Mouse (Mus musculus) limb, embryonic 11.5 days (tissue): ENCODE measurements around the gene Fam240a. TPM values are rescaled to one million over a fixed set of nuclear protein-coding genes. Genes with fewer than 3 reads are reported as not detected.

Experiments
- ATAC-seq: fragments of 200-750 bp; cut with Nextera tagmentation; 2 replicates; pipeline ENCODE4 v1.8.0; 2017; ENCODE audit warnings: low read depth; ENCODE audit not compliant: insufficient number of reproducible peaks, low FRiP score, low TSS enrichment
- DNase-seq: peaks from one replicate; pipeline ENCODE4 v3.0.0-alpha.2; 2015; ENCODE audit warnings: low spot score
- H3K27ac ChIP-seq: fragments of 300-500 bp; sonication (generic); replicated peaks from 2 replicates; pipeline ENCODE4 v1.5.1; 2014; ENCODE audit warnings: low read depth, mild to moderate bottlenecking, low read length
- H3K27me3 ChIP-seq: fragments of 300-500 bp; sonication (generic); 2 replicates; pipeline ENCODE4 v1.6.1; 2014; ENCODE audit warnings: mild to moderate bottlenecking, low read length, mixed read lengths; ENCODE audit not compliant: control insufficient read depth, insufficient read depth
- H3K36me3 ChIP-seq: fragments of 300-500 bp; sonication (generic); 2 replicates; pipeline ENCODE4 v1.6.1; 2014; ENCODE audit warnings: mild to moderate bottlenecking, low read length, moderate library complexity, mixed read lengths; ENCODE audit not compliant: control insufficient read depth, insufficient read depth
- H3K4me1 ChIP-seq: fragments of 300-500 bp; sonication (generic); 2 replicates; pipeline ENCODE4 v1.6.1; 2014; ENCODE audit warnings: low read length, mixed read lengths; ENCODE audit not compliant: control insufficient read depth, insufficient read depth
- H3K4me2 ChIP-seq: fragments of 300-500 bp; sonication (generic); 2 replicates; pipeline ENCODE4 v1.6.1; 2014; ENCODE audit warnings: low read depth, mild to moderate bottlenecking, moderate library complexity; ENCODE audit not compliant: severe bottlenecking
- H3K4me3 ChIP-seq: fragments of 300-500 bp; sonication (generic); 2 replicates; pipeline ENCODE4 v1.5.1; 2014; ENCODE audit warnings: low read depth, low read length
- H3K9ac ChIP-seq: fragments of 300-500 bp; sonication (generic); 2 replicates; pipeline ENCODE4 v1.6.1; 2014; ENCODE audit warnings: mild to moderate bottlenecking, low read length
- H3K9me3 ChIP-seq: fragments of 300-500 bp; sonication (generic); 2 replicates; pipeline ENCODE4 v1.6.1; 2016; ENCODE audit warnings: low read length; ENCODE audit not compliant: control insufficient read depth
- WGBS: fragments of 180-500 bp; shearing (Covaris S2); extraction: QIAGEN DNeasy Blood & Tissue Kit; methylation state at CpG from one replicate; pipeline ENCODE4 v1.1.7; 2014; 5-methylcytosine and 5-hydroxymethylcytosine counted together
- polyA plus RNA-seq: library from polyadenylated mRNA; unstranded; fragments of >200 nt; fragmentation: Nextera tagmentation; extraction: Ambion mirVana; gene quantifications from 2 replicates; pipeline ENCODE4 v1.2.1, GENCODE M21; 2014

Fam240a gene
- not detected in 2 replicates for polyA plus RNA-seq

DNA sequence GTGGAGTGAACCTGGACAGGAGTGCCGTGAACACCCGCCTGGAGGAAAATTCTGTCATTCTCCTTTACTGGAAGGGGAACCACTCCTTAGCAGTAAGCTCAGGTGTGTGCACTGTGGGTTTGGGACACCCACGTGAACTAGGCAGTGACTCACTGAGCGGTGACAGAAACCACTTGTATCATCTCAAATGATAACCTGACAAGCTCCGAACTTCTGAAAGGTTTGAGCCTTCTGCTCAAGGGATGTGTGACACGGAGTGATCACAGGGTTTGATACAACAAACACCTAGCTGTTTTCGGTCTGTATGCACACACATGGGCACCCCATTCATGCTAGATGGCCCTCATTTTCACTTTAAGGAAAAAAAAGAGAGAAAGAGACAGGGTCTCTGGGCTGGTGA, at the start of gene Fam240a:
Fam240a (minus strand) TSS at position 76 of the 400 bp plus-strand sequence.
- 90% methylated on average over 7 of the region's 7 CpGs for WGBS
- Histone ChIP-seq H3K27ac (no peak within 1 kb of the TSS), H3K4me2 (no peak within 1 kb of the TSS), H3K36me3 (no peaks in the 10 kb centered on the region), H3K4me3 (no peak within 1 kb of the TSS), H3K9me3 (no peaks in the 10 kb centered on the region), H3K9ac (no peak within 1 kb of the TSS), H3K27me3 (no peaks in the 10 kb centered on the region), H3K4me1 (no peaks in the 10 kb centered on the region)
- ATAC-seq = no peak
- no peak for DNase-seq

DNA sequence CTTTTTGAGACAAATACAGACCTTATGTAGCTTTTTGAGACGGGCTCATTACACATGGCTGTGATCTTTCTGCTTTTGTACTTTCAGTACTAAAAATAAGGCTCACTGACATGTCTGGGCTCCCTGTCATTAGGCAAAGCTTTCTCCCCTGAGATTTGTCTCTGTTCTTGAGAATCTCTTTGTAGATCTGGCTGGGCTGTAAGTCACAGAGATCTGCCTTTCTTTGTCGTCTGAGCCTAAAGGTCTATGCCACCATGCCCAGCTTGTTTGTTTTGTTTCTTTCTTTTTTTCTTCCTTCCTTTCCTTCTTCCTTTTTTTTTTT, 49.2 kb upstream of the Fam240a start:
- ATAC-seq (no peak), DNase-seq (no peak)
- no peaks in the 10 kb centered on the region for H3K9me3 ChIP-seq
- no peak overlapping the region for H3K4me3 ChIP-seq
- H3K9ac ChIP-seq = no peak overlapping the region
- no peaks in the 10 kb centered on the region for H3K27me3 ChIP-seq
- no peaks in the 10 kb centered on the region for H3K36me3 ChIP-seq
- H3K27ac ChIP-seq = no peak overlapping the region
- 77% methylated on average over 2 of the region's 2 CpGs for WGBS
- H3K4me1 ChIP-seq = no peaks in the 10 kb centered on the region
- H3K4me2 ChIP-seq = no peak overlapping the region

DNA sequence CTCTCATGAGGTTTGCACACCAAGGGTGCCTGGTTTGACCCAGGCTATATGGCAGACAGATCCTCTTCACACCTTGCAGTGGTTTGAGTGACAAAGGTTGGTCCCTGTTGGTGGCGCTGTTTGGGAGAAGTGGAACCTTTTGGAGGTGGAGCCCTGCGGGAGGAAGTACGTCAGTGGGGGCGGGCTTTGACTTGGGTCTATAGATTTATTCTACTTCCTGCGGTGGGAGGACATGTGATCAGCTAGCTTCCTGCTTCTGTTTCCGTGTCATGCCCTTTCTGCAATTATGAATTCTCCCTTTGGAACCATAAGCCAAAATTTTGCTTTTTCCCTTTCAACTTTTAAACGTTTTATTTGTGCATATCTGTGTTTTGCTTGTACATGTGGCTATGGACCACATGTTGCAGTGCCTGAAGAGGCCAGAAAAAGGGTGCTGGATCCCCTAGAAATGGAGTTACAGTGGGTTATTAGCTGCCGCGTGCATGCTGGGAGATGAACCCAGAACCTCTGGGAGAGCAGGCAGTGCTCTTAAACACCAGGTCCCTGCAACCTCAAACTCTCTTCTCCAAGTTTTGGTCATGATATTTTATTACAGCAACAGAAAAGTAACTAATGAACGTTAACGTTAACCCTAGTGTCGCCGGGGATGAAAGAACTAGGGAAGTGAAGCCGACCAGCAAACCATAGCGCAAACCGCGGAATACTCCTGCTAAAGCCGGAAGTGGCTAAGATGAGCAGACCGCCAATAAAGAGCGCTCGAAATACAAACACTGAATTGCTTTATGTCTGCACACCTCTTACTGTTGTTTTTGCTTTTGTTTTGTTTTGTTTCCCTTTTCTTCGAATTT, 48.6 kb upstream of the Fam240a start:
- no peak for ATAC-seq
- Histone ChIP-seq H3K4me2 (no peak overlapping the region), H3K4me1 (no peaks in the 10 kb centered on the region), H3K4me3 (no peak overlapping the region), H3K27ac (no peak overlapping the region), H3K36me3 (no peaks in the 10 kb centered on the region), H3K9me3 (no peaks in the 10 kb centered on the region), H3K9ac (no peak overlapping the region), H3K27me3 (no peaks in the 10 kb centered on the region)
- DNase-seq = no peak
- WGBS = 89% methylated on average over 22 of the region's 22 CpGs

DNA sequence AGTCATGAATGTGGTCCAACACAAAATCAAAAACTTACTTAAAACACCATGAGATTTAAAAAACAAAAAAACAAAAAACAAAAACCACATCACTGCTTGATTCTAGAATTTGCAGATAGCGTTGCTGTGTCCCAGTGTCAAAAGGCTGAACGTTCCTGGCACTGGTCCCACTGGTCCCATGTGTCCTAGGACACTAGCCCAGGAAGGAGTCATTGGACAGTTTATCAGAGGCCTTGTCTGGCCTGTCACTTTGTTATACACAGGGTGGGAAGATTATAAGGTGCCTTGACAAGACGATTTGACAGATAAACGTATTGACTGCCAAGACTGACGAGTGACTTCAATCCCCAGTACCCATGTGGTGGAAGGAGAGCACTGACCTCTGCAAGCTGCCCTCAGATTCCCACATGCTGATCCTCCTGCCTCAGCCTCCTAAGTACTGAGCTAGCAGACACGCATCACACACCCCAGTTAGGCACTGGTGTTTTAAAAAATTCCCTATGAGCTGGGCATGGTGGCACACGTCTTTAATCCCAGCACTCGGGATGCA, 47.0 kb upstream of the Fam240a start:
- H3K27ac ChIP-seq = no peak overlapping the region
- H3K4me1 ChIP-seq = no peaks in the 10 kb centered on the region
- H3K9me3 ChIP-seq = no peaks in the 10 kb centered on the region
- H3K27me3 ChIP-seq = no peaks in the 10 kb centered on the region
- DNase-seq = no peak
- H3K9ac ChIP-seq = no peak overlapping the region
- WGBS = 91% methylated on average over 8 of the region's 8 CpGs
- no peak for ATAC-seq
- no peak overlapping the region for H3K4me3 ChIP-seq
- no peak overlapping the region for H3K4me2 ChIP-seq
- H3K36me3 ChIP-seq = no peaks in the 10 kb centered on the region

DNA sequence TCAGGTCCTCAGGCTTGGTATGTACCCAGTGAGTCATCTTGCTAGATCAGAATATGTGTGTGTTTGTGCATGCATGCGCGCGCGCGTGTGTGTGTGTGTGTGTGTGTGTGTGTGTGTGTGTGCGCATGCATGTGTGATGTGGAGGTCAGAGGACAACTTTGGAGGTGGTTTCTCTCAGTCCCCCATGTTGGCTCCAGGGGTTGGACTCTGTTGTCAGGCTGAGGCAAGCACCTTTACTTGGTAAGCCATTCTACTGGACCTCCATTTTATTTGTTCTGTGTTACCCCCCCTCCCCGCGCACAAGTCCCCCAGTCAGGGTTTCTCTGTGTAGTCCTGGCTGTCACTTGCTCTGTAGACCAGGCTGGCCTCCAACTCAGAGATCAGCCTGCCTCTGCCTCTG, 44.7 kb upstream of the Fam240a start:
- H3K4me1 ChIP-seq = no peaks in the 10 kb centered on the region
- no peaks in the 10 kb centered on the region for H3K27me3 ChIP-seq
- H3K4me3 ChIP-seq = no peak overlapping the region
- H3K9ac ChIP-seq = no peak overlapping the region
- DNase-seq (no peak), ATAC-seq (no peak)
- no peaks in the 10 kb centered on the region for H3K36me3 ChIP-seq
- H3K9me3 ChIP-seq = no peaks in the 10 kb centered on the region
- no peak overlapping the region for H3K27ac ChIP-seq
- H3K4me2 ChIP-seq = no peak overlapping the region
- over 99% methylated on average over 8 of the region's 8 CpGs for WGBS

DNA sequence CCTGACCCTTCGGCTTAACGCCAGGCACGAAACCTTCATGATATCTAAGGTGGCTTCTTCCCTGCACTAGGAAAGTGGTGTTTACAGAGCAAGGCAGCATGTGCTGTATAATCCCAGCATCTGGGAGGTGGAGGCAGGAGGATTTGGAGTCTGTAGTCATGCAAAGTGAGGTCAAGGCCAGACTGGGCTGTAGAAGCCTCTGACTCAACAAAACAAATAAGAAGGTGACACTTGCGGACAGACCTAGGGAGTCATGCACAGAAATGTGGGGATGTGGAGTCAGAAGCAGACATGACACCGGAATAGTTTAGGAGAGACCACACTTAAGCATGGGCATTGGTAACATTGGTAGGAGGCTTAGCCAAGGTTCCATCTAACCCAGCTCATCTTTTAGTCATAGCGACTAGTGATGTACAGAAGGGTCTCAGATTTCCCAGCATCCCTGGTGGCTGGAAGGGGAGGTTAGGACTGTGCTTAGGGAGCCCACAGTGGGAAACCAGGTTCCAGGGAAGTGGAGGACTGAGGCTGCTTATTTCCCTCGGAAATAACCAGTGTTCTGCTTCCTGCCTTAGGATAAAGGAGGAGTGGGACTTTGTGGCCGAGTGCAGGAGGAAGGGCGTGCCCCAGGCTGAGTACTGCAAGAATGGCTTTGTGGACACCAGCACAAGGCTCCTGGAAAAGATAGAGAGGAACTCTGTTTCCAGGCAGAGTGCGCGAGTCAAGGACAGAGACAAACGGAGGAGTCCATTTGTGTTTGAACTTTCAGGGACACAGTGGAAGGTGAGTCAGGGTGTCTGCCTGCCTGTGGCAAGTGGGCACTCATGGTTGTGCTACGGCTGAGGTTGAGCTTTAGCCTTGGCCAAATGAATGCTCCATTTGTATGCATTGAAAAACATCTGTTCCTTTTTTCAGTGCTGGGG, 43.8 kb upstream of the Fam240a start:
- no peak overlapping the region for H3K27ac ChIP-seq
- H3K4me1 ChIP-seq = no peaks in the 10 kb centered on the region
- DNase-seq (no peak), ATAC-seq (no peak)
- H3K4me3 ChIP-seq = no peak overlapping the region
- no peaks in the 10 kb centered on the region for H3K36me3 ChIP-seq
- no peak overlapping the region for H3K9ac ChIP-seq
- no peaks in the 10 kb centered on the region for H3K9me3 ChIP-seq
- no peaks in the 10 kb centered on the region for H3K27me3 ChIP-seq
- 89% methylated on average over 13 of the region's 13 CpGs for WGBS
- H3K4me2 ChIP-seq = no peak overlapping the region

DNA sequence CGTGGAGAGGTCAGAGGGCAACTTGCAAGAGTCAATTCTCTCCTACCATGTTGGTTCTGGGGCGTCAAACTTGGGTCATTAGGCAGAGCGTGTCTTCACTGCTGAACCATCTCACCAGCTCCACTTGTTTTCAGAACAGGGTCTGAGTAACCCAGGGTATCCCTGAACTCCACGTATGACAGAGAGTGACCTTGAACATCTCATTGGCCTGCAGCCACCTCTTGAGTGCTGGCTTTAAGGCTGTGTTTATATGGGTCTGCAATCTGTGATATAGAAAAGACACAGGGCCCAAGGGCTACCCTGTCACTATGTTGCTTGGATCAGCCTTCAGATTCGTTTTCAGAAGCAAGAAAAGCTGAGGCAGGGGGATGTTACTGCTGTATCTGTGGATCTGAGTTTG, 43.0 kb upstream of the Fam240a start:
- H3K4me3 ChIP-seq = no peak overlapping the region
- WGBS = 85% methylated on average over 5 of the region's 5 CpGs
- H3K36me3 ChIP-seq = no peaks in the 10 kb centered on the region

DNA sequence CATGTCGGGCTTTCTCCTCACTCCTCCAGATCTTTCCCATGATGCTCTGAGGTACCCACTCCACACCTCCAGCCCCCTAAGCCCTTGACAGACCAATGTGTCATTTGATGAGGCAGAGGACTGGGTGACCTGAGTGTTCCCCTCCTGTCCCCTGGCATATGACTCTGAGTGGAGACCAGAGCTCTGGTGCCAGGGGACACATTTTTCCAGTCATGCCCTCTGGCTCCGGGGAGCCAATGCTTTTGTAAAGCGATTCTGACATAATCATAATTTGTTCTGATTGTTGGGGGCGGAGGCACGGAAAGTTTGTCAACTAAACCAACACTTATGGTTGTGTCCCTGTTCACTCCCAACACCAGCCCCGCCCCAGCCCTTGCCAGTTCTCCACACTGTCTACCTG, 39.3 kb upstream of the Fam240a start:
- H3K4me2 ChIP-seq = no peak overlapping the region
- H3K9me3 ChIP-seq = no peaks in the 10 kb centered on the region
- no peak overlapping the region for H3K27ac ChIP-seq
- H3K27me3 ChIP-seq = peaks cover 16% of the 10 kb centered on the region
- no peaks in the 10 kb centered on the region for H3K36me3 ChIP-seq
- no peaks in the 10 kb centered on the region for H3K4me1 ChIP-seq
- no peak overlapping the region for H3K9ac ChIP-seq
- ATAC-seq = no peak
- WGBS = 85% methylated on average over 6 of the region's 6 CpGs
- H3K4me3 ChIP-seq = no peak overlapping the region
- no peak for DNase-seq

More for the DNA sequence above, 43.0 kb upstream of the Fam240a start:
- no peak overlapping the region for H3K27ac ChIP-seq
- H3K9me3 ChIP-seq = no peaks in the 10 kb centered on the region
- H3K9ac ChIP-seq = no peak overlapping the region
- H3K4me1 ChIP-seq = no peaks in the 10 kb centered on the region
- ATAC-seq (no peak), DNase-seq (no peak)
- H3K27me3 ChIP-seq = 0 out of 2 replicates have a peak, but pooled peaks cover 6% of the 10 kb centered on the region
- no peak overlapping the region; the same call in 1 of the 2 replicates for H3K4me2 ChIP-seq
